Mouse (Mus musculus) liver, embryonic 12.5 days (tissue): ENCODE data around the gene Gata5. TPM values are rescaled to one million over a fixed set of nuclear protein-coding genes. Genes with fewer than 3 reads are reported as not detected.

ENCODE experiments used
- ATAC-seq: fragments of 200-750 bp; cut with Nextera tagmentation; 2 replicates; pipeline ENCODE4 v1.8.0; 2017; ENCODE audit warnings: moderate number of reproducible peaks, mild to moderate bottlenecking, moderate library complexity
- H3K27ac ChIP-seq: fragments of 300-500 bp; sonication (generic); 2 replicates; pipeline ENCODE4 v1.5.1; 2016; ENCODE audit warnings: mild to moderate bottlenecking
- H3K27me3 ChIP-seq: fragments of 300-500 bp; sonication (generic); replicated peaks from 2 replicates; pipeline ENCODE4 v1.6.1; 2016; ENCODE audit warnings: mild to moderate bottlenecking, moderate library complexity
- H3K36me3 ChIP-seq: fragments of 300-500 bp; sonication (generic); 2 replicates; pipeline ENCODE4 v1.6.1; 2016; ENCODE audit warnings: mild to moderate bottlenecking, moderate library complexity
- H3K4me1 ChIP-seq: fragments of 300-500 bp; sonication (generic); 2 replicates; pipeline ENCODE4 v1.6.1; 2016
- H3K4me2 ChIP-seq: fragments of 300-500 bp; sonication (generic); 2 replicates; pipeline ENCODE4 v1.6.1; 2016; ENCODE audit warnings: mild to moderate bottlenecking, moderate library complexity
- H3K4me3 ChIP-seq: fragments of 300-500 bp; sonication (generic); 2 replicates; pipeline ENCODE4 v1.5.1; 2016; ENCODE audit warnings: mild to moderate bottlenecking, moderate library complexity
- H3K9ac ChIP-seq: fragments of 300-500 bp; sonication (generic); 2 replicates; pipeline ENCODE4 v1.6.1; 2016; ENCODE audit warnings: mild to moderate bottlenecking, moderate library complexity
- H3K9me3 ChIP-seq: fragments of 300-500 bp; sonication (generic); replicated peaks from 2 replicates; pipeline ENCODE4 v1.6.1; 2016; ENCODE audit warnings: mild to moderate bottlenecking, moderate library complexity
- WGBS: fragments of 180-500 bp; shearing (Covaris S2); methylation state at CpG from one replicate; pipeline ENCODE4 v1.1.7; 2016; ENCODE audit not compliant: insufficient replicate concordance; 5-methylcytosine and 5-hydroxymethylcytosine counted together
- polyA plus RNA-seq: library from polyadenylated mRNA; unstranded; fragments of >200 nt; fragmentation: Nextera tagmentation; extraction: Ambion mirVana; gene quantifications from 2 replicates; pipeline ENCODE4 v1.2.1, GENCODE M21; 2016

Gene Gata5
- 3.0 and 3.1 TPM in 2 replicates for polyA plus RNA-seq

- peak; percentile 65 for ATAC-seq
- peak within 1 kb of the TSS; percentile 50 for H3K4me3 ChIP-seq
- peak within 1 kb of the TSS; percentile 57; the same call in 1 of the 2 replicates for H3K27ac ChIP-seq
- WGBS, result 2% methylated on average over 30 of the region's 33 CpGs
- H3K27me3 ChIP-seq, result peaks cover 92% of the 10 kb centered on the region
- H3K4me1 ChIP-seq, result peaks cover 4% of the 10 kb centered on the region
- no peaks in the 10 kb centered on the region for H3K9me3 ChIP-seq
- no peaks in the 10 kb centered on the region for H3K36me3 ChIP-seq
- H3K4me2 ChIP-seq, result peak within 1 kb of the TSS; percentile 56
- H3K9ac ChIP-seq, result peak within 1 kb of the TSS; percentile 60
These were observed at the start of gene Gata5 for GRCm38 (mm10) chr2:180334551-180334986. TSS of gene Gata5 (minus strand) at chr2:180334699.

GRCm38 (mm10) chr2:180376730-180377129 lies 42.2 kb upstream of the Gata5 start:
- Histone ChIP-seq H3K9ac (no peak overlapping the region), H3K4me2 (no peak overlapping the region), H3K36me3 (no peaks in the 10 kb centered on the region), H3K4me3 (no peak overlapping the region), H3K4me1 (no peaks in the 10 kb centered on the region), H3K27ac (no peak overlapping the region), H3K9me3 (no peaks in the 10 kb centered on the region), H3K27me3 (0 out of 2 replicates have a peak, but pooled peaks cover 7% of the 10 kb centered on the region)
- ATAC-seq, result no peak
- 62% methylated on average over 5 of the region's 5 CpGs for WGBS

GRCm38 (mm10) chr2:180373256-180373655 lies 38.8 kb upstream of the Gata5 start:
- Histone ChIP-seq H3K27ac (no peak overlapping the region), H3K4me1 (no peaks in the 10 kb centered on the region), H3K4me3 (no peak overlapping the region), H3K9me3 (no peaks in the 10 kb centered on the region), H3K27me3 (0 out of 2 replicates have a peak, but pooled peaks cover 7% of the 10 kb centered on the region), H3K36me3 (no peaks in the 10 kb centered on the region), H3K9ac (no peak overlapping the region), H3K4me2 (no peak overlapping the region)
- ATAC-seq, result no peak
- 59% methylated on average over 10 of the region's 10 CpGs for WGBS

- H3K9ac ChIP-seq, result no peak overlapping the region
- H3K9me3 ChIP-seq, result no peaks in the 10 kb centered on the region
- H3K36me3 ChIP-seq, result no peaks in the 10 kb centered on the region
- no peaks in the 10 kb centered on the region for H3K4me1 ChIP-seq
- H3K27ac ChIP-seq, result no peak overlapping the region
- H3K27me3 ChIP-seq, result no peaks in the 10 kb centered on the region
- no peak overlapping the region for H3K4me2 ChIP-seq
- H3K4me3 ChIP-seq, result no peak overlapping the region
- 49% methylated on average over 5 of the region's 5 CpGs for WGBS
- no peak for ATAC-seq
These were observed 33.9 kb upstream of the Gata5 start for GRCm38 (mm10) chr2:180368359-180368758.

GRCm38 (mm10) chr2:180367350-180367749 lies 32.9 kb upstream of the Gata5 start:
- Histone ChIP-seq H3K27me3 (no peaks in the 10 kb centered on the region), H3K9ac (no peak overlapping the region), H3K9me3 (no peaks in the 10 kb centered on the region), H3K4me1 (no peaks in the 10 kb centered on the region), H3K4me2 (no peak overlapping the region), H3K36me3 (no peaks in the 10 kb centered on the region), H3K27ac (no peak overlapping the region), H3K4me3 (no peak overlapping the region)
- no peak for ATAC-seq
- WGBS, result 54% methylated on average over 4 of the region's 4 CpGs

GRCm38 (mm10) chr2:180363434-180363720 lies 28.9 kb upstream of the Gata5 start:
- H3K9me3 ChIP-seq, result no peaks in the 10 kb centered on the region
- no peak for ATAC-seq
- H3K27me3 ChIP-seq, result peaks cover 10% of the 10 kb centered on the region; the same call in 1 of the 2 replicates
- no peaks in the 10 kb centered on the region for H3K36me3 ChIP-seq
- H3K9ac ChIP-seq, result no peak overlapping the region
- H3K4me2 ChIP-seq, result no peak overlapping the region
- no peak overlapping the region for H3K27ac ChIP-seq
- no peaks in the 10 kb centered on the region for H3K4me1 ChIP-seq
- 64% methylated on average over 3 of the region's 3 CpGs for WGBS
- no peak overlapping the region for H3K4me3 ChIP-seq

- no peaks in the 10 kb centered on the region for H3K9me3 ChIP-seq
- peaks cover 14% of the 10 kb centered on the region; the same call in 1 of the 2 replicates for H3K27me3 ChIP-seq
- no peak overlapping the region for H3K4me2 ChIP-seq
- WGBS, result 49% methylated on average over 7 of the region's 7 CpGs
- H3K9ac ChIP-seq, result no peak overlapping the region
- H3K27ac ChIP-seq, result no peak overlapping the region
- no peaks in the 10 kb centered on the region for H3K36me3 ChIP-seq
- ATAC-seq, result no peak
- no peaks in the 10 kb centered on the region for H3K4me1 ChIP-seq
- H3K4me3 ChIP-seq, result no peak overlapping the region
These were observed 28.3 kb upstream of the Gata5 start for GRCm38 (mm10) chr2:180362585-180363433.

GRCm38 (mm10) chr2:180359062-180359461 lies 24.6 kb upstream of the Gata5 start:
- Histone ChIP-seq H3K36me3 (no peaks in the 10 kb centered on the region), H3K4me3 (no peak overlapping the region), H3K27ac (no peak overlapping the region), H3K9me3 (no peaks in the 10 kb centered on the region), H3K9ac (no peak overlapping the region), H3K4me2 (no peak overlapping the region), H3K27me3 (peaks cover 25% of the 10 kb centered on the region), H3K4me1 (no peaks in the 10 kb centered on the region)
- ATAC-seq, result no peak
- 11% methylated on average over 4 of the region's 4 CpGs for WGBS

- no peaks in the 10 kb centered on the region for H3K9me3 ChIP-seq
- H3K4me3 ChIP-seq, result no peak overlapping the region
- no peaks in the 10 kb centered on the region for H3K36me3 ChIP-seq
- 50% methylated on average over 20 of the region's 20 CpGs for WGBS
- peaks cover 22% of the 10 kb centered on the region for H3K27me3 ChIP-seq
- H3K4me1 ChIP-seq, result no peaks in the 10 kb centered on the region
- no peak overlapping the region; the same call in 1 of the 2 replicates for H3K4me2 ChIP-seq
- no peak overlapping the region for H3K27ac ChIP-seq
- H3K9ac ChIP-seq, result no peak overlapping the region
- ATAC-seq, result no peak
These were observed 18.8 kb upstream of the Gata5 start for GRCm38 (mm10) chr2:180353338-180353737.

- 55% methylated on average over 2 of the region's 2 CpGs for WGBS
- H3K4me1 ChIP-seq, result 0 out of 2 replicates have a peak, but pooled peaks cover 11% of the 10 kb centered on the region
- H3K27me3 ChIP-seq, result peaks cover 18% of the 10 kb centered on the region
- ATAC-seq, result no peak
- no peaks in the 10 kb centered on the region for H3K9me3 ChIP-seq
- H3K4me2 ChIP-seq, result no peak overlapping the region
- no peaks in the 10 kb centered on the region for H3K36me3 ChIP-seq
- no peak overlapping the region for H3K27ac ChIP-seq
- H3K4me3 ChIP-seq, result no peak overlapping the region
- H3K9ac ChIP-seq, result no peak overlapping the region
These were observed 16.2 kb upstream of the Gata5 start for GRCm38 (mm10) chr2:180350700-180351099.

GRCm38 (mm10) chr2:180346820-180347497 lies 12.5 kb upstream of the Gata5 start:
- 24% methylated on average over 9 of the region's 9 CpGs for WGBS
- Histone ChIP-seq H3K9ac (no peak overlapping the region), H3K27ac (no peak overlapping the region), H3K9me3 (no peaks in the 10 kb centered on the region), H3K27me3 (peaks cover 3% of the 10 kb centered on the region; the same call in 1 of the 2 replicates), H3K4me2 (no peak overlapping the region), H3K36me3 (no peaks in the 10 kb centered on the region), H3K4me1 (0 out of 2 replicates have a peak, but pooled peaks cover 11% of the 10 kb centered on the region), H3K4me3 (no peak overlapping the region)
- peak; percentile 49 for ATAC-seq

GRCm38 (mm10) chr2:180343092-180343491 lies 8.6 kb upstream of the Gata5 start:
- 68% methylated on average over 13 of the region's 13 CpGs for WGBS
- Histone ChIP-seq H3K4me1 (peaks cover 12% of the 10 kb centered on the region; the same call in 1 of the 2 replicates), H3K27me3 (peaks cover 17% of the 10 kb centered on the region), H3K9ac (no peak overlapping the region), H3K9me3 (no peaks in the 10 kb centered on the region), H3K4me3 (no peak overlapping the region), H3K4me2 (no peak overlapping the region), H3K36me3 (no peaks in the 10 kb centered on the region), H3K27ac (no peak overlapping the region)
- no peak; the same call in 1 of the 2 replicates for ATAC-seq
